Mouse (Mus musculus): Measurements from ENCODE around the gene Rusc1.

GRCm38 (mm10) chr3:89115522-89115921 lies 22.4 kb upstream of the Rusc1 start:
- TF ChIP-seq GATA1 (IDR thresholded peaks at IDR 0.05; ENCODE audit: low read length): no peak
- TF ChIP-seq TAL1 (IDR thresholded peaks at IDR 0.05; ENCODE audit: low read length): no peak
